Mouse (Mus musculus) liver, adult 2 months (tissue): Measurements from ENCODE around the gene Gm20388.

ENCODE experiments used
- CTCF ChIP-seq: fragments of 200-500 bp; IDR thresholded peaks from 2 replicates; pipeline ENCODE4 v1.5.1; 2011; ENCODE audit warnings: low read depth, low read length, control low read depth
- POLR2A ChIP-seq: fragments of 200-500 bp; IDR thresholded peaks from 2 replicates; pipeline ENCODE4 v1.6.1; 2011; ENCODE audit warnings: low read length, control low read depth; ENCODE audit not compliant: insufficient read depth; ENCODE audit errors: extremely low read depth

- TF ChIP-seq CTCF: no peak
- no peak for TF ChIP-seq POLR2A
Observed at GRCm38 (mm10) chr8:120406008-120406632, 495.5 kb downstream of the Gm20388 start.
